Mouse (Mus musculus): ENCODE measurements around the gene Bhlhb9. TPM values are rescaled to one million over a fixed set of nuclear protein-coding genes. Genes with fewer than 3 reads are reported as not detected.
"Not testable (repeated sequence)": the region's sequence is repeated elsewhere in the genome, so short reads cannot be mapped to it uniquely, and the experiment has no call there.

The Bhlhb9 gene
- polyA plus RNA-seq (2017; shearing (Covaris generic)), result 10 to 100 TPM in 2 of 3 experiments, 1 to 10 TPM in 1; 9.4 to 15.5 (median 12.9) TPM

- ATAC-seq, result peak; percentile 87
Measured at GRCm38 (mm10) chrX:135797212-135797644, at the start of gene Bhlhb9. TSS of gene Bhlhb9 (plus strand) at chrX:135797594.

- ATAC-seq, result peak; percentile 82
Measured at GRCm38 (mm10) chrX:135752832-135753231, 44.6 kb upstream of the Bhlhb9 start.

GRCm38 (mm10) chrX:135761707-135762106, 35.7 kb upstream of the Bhlhb9 start:
- ATAC-seq, result no peak

- ATAC-seq, result no peak
Measured at GRCm38 (mm10) chrX:135768043-135768548, 29.3 kb upstream of the Bhlhb9 start.

- ATAC-seq, result no peak
Measured at GRCm38 (mm10) chrX:135768565-135768964, 28.8 kb upstream of the Bhlhb9 start.

- no peak for ATAC-seq
Measured at GRCm38 (mm10) chrX:135791536-135791935, 5.9 kb upstream of the Bhlhb9 start.

- no peak for ATAC-seq
Measured at GRCm38 (mm10) chrX:135792326-135792725, 5.1 kb upstream of the Bhlhb9 start.

- peak; percentile 56 for ATAC-seq
Measured at GRCm38 (mm10) chrX:135795591-135796304, 1.6 kb upstream of the Bhlhb9 start.

GRCm38 (mm10) chrX:135796305-135797211, 836 bp upstream of the Bhlhb9 start:
- peak; percentile 32 for ATAC-seq

GRCm38 (mm10) chrX:135804149-135804548, 6.8 kb downstream of the Bhlhb9 start:
- ATAC-seq, result no peak

- ATAC-seq, result peak; percentile 80
Measured at GRCm38 (mm10) chrX:135805780-135806179, 8.4 kb downstream of the Bhlhb9 start.

GRCm38 (mm10) chrX:135835896-135836295, 38.5 kb downstream of the Bhlhb9 start:
- ATAC-seq, result not testable (repeated sequence)

GRCm38 (mm10) chrX:135837896-135838295, 40.5 kb downstream of the Bhlhb9 start:
- no peak for ATAC-seq

GRCm38 (mm10) chrX:135838521-135839360, 41.3 kb downstream of the Bhlhb9 start, which contains the start of gene Gprasp2:
TSS of gene Gprasp2 (plus strand) at chrX:135839034.
- ATAC-seq, result peak; percentile 60

GRCm38 (mm10) chrX:135839397-135840391, 42.3 kb downstream of the Bhlhb9 start:
- ATAC-seq, result peak; percentile 92

- not testable (repeated sequence) for ATAC-seq
Measured at GRCm38 (mm10) chrX:135866806-135867205, 69.4 kb downstream of the Bhlhb9 start.

- ATAC-seq, result no peak
Measured at GRCm38 (mm10) chrX:135876679-135877078, 79.3 kb downstream of the Bhlhb9 start.

GRCm38 (mm10) chrX:135879626-135880025, 82.2 kb downstream of the Bhlhb9 start:
- ATAC-seq, result no peak

- peak; percentile 96 for ATAC-seq
Measured at GRCm38 (mm10) chrX:135885411-135886233, 88.2 kb downstream of the Bhlhb9 start.

GRCm38 (mm10) chrX:135886234-135886585, 88.8 kb downstream of the Bhlhb9 start:
- peak; percentile 53 for ATAC-seq

Data from inflammation-experienced regulatory T-cells, adult 6 months (primary cell).